Mouse (Mus musculus): ENCODE measurements around the gene Olfr855.

- TF ChIP-seq GATA1 (IDR thresholded peaks at IDR 0.05; ENCODE audit: low read length) (no peak), TAL1 (IDR thresholded peaks at IDR 0.05; ENCODE audit: low read length) (no peak)
These were observed at the start of gene Olfr855 for GRCm38 (mm10) chr9:19582317-19582716.

Data from erythroblast, embryonic 14.5 days (primary cell).